Mouse (Mus musculus) adrenal gland (tissue): ENCODE measurements around the gene Dguok.

ENCODE experiments used
- intact Hi-C: fragments of 180-260 bp; cut with DNase I; formaldehyde crosslinking; loops from one replicate; pipeline ENCODE4 v1.15.1; 2025

Gene Dguok

GRCm38 (mm10) chr6:83456984-83457810 lies 49.6 kb downstream of the Dguok start:
- intact Hi-C loops = loop anchor here (2.0 kb wide), 1 partner anchor 50 kb away; the partner anchor contains the start of gene Dguok

DNA sequence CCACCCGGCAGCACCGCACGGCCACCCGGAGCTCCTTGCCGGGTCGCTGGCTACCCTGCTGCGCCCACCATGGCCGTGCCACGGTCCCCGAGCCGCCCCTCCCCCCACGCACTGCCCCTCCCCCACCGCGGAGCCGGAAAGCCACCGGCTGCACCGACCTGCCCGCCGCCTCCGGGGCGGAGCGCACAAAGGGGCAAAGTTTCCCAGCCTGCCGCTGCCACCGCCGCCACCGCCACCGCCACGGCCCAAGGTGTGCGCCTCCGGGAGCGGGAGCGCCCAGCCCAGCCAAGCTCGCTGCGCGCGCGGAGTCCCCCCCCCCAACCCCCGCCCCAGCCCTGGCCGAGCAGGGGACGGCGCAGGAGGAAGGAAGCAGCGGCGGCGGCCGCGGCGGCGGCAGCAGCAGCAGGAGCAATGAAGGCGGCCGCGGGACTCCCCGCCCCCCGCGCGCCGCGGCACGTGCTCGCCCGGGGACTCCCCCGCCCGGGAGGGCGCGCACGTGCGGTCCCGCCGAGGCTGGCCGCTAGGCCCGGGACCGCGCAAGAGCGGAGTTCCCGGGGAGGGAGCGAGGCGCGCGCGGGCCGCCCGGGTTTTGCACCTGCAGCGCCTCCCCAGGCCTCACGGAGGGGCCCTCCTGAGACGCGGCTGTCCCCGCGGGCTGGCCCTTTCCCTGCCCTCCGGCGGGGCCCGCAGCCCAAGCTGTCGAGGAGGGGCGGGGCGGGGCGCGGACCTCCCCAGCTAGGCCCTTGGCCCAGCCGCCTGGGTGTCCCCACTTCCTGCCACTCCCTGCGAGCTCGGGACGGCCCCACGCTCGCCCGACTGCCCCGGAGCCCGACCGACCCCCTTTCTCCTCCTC lies 50.4 kb downstream of the Dguok start:
- intact Hi-C loops = loop anchor here (2.0 kb wide), 1 partner anchor 50 kb away; the partner anchor contains the start of gene Dguok

DNA sequence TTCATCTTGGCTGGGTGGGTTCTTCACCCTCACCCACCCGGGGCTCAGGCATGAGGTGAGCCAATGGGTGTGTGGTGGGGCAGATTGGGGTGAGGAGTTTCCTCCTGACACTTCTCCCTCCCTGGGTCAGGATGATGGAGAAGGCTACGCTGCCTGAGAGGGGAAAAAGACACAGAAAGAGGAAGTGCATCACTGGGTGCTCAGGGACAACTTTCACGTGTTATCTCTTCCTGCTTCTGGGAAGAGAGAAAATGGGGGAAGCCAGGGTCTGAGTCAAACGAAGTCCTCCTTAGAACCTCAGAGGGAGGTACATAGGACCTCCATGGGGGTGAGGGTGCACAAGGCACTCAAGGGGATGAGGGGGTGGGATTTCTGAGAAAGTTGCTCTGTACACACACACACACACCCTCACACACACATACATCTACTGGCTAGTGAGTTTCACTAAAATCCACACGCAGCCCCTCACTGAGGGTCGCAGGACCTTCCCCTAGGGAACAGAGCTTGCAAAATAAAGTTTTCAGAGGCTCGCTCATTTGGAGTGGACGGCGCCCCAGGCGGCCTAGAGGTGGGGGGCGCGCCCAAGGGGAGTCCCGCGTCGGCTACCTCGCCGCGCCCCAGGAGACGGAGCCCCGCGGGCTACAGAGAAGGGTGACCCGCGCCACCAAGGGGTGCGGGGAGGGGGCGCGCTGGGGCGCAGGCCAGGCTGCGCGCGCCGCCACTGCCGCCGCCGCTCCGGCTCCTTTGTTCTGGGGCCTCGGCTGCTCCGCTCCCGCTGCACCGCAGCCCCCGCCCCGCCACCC lies 51.2 kb downstream of the Dguok start:
- intact Hi-C loops = loop anchor here (2.0 kb wide), 1 partner anchor 51 kb away; the partner anchor contains the start of gene Dguok

- intact Hi-C loops = no loop called here
Observed at GRCm38 (mm10) chr6:83453706-83454105, 53.1 kb downstream of the Dguok start.

DNA sequence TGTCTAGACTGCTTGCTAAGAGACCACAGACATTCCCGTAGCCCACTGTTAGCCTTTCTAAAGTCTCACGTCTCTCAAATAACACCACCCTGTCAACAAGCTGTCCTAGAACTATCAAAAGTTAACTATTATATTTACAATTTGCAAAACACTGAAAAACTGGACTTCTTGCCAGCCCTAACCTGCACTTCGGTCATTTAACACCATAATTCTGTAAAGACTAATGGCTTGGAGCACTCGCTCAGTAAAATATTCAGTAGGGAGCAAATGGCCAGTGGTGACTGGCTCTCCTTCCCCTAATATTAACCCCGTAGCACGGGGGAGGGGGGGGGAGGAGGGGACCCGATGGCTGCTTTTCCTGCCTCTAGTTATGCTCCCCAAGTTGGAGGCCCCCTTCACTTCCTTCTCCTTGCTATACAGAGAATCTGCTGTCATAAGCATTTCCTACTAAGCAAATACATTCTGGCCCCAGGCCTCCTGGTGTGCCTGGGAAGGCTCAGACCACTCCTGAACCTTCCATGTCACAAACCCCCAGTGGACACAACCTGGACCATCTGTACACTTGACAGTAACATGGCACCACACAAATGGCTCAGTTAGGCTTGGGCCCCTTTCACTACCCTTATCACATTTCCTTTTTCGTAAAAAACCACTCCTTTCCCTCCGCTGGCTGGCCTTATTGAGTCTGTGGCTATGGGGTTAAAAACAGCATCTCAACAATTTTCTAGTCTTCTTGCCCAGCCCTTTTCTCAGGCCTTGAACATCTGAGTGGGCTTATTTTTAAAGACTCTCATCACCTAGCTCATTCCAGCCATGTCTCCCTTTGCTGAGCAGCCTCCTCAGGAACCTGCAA lies 56.1 kb downstream of the Dguok start:
- intact Hi-C loops = no loop called here

GRCm38 (mm10) chr6:83449440-83449839 lies 57.3 kb downstream of the Dguok start:
- intact Hi-C loops = no loop called here

DNA sequence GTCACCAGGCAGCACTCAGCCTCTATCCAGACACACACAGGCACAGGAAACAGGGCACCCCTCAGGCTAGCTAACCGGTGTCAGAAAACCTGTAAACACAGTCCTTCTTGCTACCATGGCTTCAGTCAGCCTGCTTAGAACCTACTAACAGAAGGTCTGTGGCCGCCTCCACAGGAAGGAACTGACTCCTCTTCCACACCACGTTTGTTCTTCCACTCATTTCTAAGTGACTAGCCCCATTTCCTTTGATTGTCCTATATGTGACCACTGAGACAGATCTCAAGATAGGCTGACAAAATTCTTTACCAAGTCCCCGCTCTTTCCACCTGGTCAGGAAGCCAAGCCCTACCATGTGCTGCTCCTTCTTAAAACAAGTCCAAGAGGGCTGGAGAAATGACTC lies 57.9 kb downstream of the Dguok start:
- intact Hi-C loops = no loop called here

DNA sequence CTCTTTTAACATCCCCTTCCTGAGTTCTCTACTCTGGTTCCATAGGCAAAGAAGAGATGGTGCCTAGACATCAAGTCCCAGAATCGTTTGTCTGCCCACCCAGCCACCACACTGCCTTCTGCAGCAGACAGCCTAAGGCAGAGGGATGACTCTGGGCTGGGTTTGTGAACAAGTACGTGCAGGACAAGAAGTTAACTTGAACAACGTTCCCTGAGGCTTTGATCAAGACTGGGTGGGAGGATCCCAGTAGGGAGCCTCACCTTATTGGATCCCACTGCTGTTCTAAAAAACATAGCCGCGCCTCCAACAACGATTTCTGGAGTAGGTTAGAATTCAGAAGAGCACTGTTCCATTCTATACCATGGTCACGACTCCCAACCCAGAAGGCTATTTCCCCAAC lies 59.7 kb downstream of the Dguok start:
- intact Hi-C loops = no loop called here

GRCm38 (mm10) chr6:83445796-83446195 lies 61.0 kb downstream of the Dguok start:
- intact Hi-C loops = no loop called here

- intact Hi-C loops = no loop called here
Observed at GRCm38 (mm10) chr6:83443441-83444340, 63.1 kb downstream of the Dguok start.

DNA sequence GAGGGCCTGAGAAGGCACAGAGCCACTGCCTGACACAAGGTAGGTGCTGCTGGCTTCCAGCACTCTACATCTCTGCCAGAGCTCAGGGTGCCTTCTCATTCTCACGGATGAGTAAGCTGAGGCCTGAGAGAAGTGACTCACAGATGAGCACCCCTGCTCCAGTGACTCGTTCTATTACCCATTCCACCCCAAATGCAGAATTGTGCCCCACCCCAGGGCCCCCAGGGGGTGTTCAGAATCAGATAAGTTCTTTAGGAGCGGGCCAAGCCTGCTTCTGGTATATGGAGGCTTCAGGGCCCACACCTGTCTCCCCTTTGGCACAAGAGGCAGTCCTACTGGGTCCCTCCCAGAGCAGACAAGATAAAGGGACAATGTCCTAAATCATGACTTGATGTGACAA lies 64.1 kb downstream of the Dguok start:
- intact Hi-C loops = no loop called here

DNA sequence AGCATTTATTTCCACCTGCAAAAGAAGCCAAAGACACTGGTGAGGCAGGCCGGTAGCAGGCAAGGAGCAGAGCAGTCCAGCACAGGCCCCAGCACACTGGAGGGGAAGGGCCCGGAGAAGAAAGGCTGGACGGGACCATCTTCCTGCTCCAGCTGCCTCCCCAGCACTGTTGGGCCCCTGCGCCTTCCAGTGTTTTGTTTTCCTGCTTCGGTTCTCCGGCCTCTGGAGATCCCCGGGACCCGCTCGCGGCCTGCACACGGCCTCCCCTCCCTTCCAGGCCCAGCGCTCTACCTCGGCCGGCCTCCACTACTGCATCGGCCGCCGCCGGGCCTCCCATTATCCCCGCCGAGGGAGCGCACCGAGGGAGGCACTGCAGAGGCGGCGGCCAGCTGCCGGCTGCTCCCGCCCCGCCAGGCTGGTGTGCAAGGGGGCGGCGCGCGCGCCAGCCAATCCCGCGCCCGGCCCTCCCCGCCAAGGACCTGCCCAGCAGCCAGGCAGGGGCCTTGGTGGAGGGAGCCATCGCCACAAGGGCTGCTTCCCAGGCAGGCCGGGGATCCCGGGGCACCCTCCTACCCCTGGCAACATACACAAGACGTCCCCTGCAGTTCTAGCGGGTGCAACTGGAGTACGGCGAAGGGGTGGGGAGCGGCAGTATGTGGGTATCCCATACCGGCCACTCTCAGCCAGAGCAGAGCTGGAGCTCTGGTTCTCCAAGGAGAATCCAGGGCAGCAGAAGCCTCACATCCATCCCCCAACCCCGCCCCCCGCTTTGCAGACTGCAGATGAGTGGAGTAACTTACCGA lies 65.3 kb downstream of the Dguok start:
- intact Hi-C loops = no loop called here

DNA sequence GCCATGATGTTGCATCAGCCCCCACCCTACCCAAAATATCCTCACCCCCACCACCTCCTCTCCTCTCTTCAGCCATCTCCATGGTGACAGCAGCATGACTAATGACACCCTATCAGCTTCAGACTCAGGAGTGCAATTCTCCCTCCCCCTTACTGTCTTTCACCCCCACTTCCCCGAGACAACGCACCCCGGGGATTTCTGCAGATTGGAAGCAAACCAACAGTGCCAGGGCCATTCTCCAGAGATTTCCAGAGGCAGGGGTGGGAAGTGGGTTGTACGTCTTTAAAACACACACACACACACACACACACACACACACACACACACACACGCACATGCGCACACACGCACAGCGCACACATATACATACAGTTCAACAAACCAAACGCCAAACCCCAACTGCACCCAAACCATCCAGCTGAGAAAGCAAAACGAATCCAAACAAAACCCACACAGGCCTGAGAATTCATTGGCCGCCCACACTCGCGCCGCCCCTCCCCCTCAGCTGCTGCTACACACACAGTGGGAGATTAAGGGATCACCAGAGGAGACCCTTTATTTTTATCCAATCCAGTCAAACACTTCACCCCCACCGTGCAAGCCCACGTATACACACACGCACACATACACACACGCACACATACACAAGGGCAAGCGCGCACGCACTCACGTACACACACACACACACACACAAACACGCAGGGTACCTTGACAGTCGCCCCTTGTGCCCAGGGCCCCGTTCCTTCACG lies 66.1 kb downstream of the Dguok start:
- intact Hi-C loops = no loop called here

DNA sequence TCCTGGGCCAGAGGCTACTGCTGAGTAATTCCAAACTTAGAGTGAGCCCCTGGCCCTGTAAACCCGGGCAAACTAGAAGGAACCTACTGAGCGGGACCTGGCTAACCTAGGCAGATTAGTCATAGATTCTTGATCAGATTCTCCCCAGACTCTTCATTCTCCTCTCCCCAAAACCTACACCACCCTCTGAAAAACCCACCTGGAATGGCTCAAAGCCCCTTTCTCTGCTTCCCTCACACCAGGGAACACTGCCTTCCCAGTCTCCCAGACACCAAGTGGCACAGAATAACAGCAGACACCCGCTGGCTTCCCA lies 66.6 kb downstream of the Dguok start:
- intact Hi-C loops = no loop called here

DNA sequence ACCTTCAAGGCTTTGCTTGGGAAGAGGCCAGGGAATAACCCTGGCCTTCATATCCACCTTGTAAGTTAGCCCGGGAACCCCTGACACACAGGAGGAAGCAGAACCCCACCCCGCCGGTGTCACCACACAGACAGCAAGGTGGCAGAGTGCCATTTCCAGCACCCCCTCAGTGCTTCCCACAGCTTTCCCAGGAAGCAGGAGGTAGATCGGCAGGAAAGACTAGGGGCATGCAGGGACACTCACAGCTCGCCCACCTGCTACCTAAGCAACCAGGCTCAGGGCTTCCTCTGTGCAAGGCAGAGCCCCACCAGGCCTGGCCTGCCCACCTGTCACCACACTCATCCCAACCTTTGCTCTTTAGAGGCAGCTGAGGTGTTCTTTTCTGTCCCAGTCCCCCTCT lies 67.0 kb downstream of the Dguok start:
- intact Hi-C loops = no loop called here

DNA sequence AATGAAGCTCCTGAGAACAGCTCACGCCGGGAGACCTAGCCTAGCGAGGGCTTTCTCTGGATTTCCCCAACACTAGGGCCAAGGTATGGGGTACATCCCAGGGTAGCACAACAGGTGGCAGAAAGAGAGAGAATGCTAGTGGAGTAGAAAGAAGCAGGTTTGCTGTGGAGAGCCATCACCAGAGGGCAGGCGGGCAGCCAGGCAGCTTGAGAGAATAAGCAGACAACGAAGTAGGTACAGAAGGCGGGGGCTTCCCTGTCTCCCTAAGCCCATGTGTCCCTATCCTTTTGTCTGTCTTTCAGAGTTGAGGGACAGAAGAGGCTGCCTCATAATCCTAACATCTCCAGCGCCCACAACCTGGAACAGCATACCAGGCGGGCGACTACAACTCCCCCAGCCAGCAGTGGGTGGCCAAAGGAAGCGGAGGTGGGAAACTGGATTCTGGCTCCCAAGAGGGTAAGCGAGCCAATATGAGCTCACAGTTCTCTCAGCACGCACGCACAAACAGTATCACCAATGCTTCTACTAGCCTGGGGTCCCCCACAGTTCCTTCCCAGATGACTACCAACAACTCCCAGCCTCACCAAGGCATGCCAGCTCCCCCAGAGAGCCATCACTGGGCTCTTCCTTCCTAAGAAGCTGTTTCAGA lies 67.5 kb downstream of the Dguok start:
- intact Hi-C loops = no loop called here

DNA sequence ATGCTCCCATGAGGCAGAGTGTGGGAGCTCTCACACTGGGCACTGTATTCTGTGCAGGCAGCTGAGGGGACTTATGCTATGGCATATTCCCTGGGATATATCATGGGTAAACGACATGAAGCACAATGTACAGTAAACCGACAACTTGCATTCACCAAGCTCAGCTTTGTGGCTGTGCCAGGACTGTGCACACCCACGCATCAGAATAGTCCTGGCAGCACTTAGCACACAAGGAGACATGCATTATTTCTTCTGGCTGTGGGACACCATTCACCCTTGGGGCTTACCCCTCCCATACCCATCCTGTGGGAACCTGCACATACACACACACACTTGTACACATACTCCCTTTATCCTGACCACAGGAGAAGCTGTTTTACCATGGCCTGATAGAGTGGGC lies 68.2 kb downstream of the Dguok start:
- intact Hi-C loops = no loop called here

DNA sequence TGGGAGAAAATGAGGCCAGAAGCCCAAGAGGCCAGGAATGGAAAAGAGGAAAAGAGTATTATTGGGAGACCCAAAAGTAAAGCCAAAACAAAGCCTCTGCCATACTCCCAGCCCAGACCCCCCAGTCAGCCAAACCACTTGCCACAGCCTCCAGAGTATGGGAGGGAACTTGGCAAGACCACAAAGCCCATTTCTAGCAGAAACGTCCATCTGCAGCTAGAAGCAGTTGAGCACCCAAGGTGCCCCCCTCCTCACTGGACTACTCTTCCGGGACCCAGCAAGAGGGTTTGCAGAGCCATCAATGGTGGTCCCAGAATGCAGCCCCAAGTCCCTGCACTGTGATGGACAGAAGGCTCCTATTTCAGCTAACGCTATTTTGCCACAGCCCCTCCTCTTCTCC lies 69.0 kb downstream of the Dguok start:
- intact Hi-C loops = no loop called here
